Mouse (Mus musculus): ENCODE data around the gene Usp45.
A peak's percentile ranks its signal among the peaks of the same experiment; 100 is the strongest.
"Not testable (repeated sequence)": the region's sequence is repeated elsewhere in the genome, so short reads cannot be mapped to it uniquely, and the experiment has no call there.

The Usp45 gene

GRCm38 (mm10) chr4:21766863-21767304, at the start of gene Usp45, which contains the start of gene Tstd3:
Gene Usp45, plus strand, starts transcription at chr4:21767156.
Gene Tstd3, minus strand, starts transcription at chr4:21767212.
- ATAC-seq (ENCODE audit: insufficient number of reproducible peaks, low FRiP score, low TSS enrichment), result peak; percentile 99

GRCm38 (mm10) chr4:21722752-21723334, 44.1 kb upstream of the Usp45 start:
- ATAC-seq (ENCODE audit: insufficient number of reproducible peaks, low FRiP score, low TSS enrichment), result no peak

GRCm38 (mm10) chr4:21726912-21727614, 39.9 kb upstream of the Usp45 start:
- peak; percentile 83 for ATAC-seq (ENCODE audit: insufficient number of reproducible peaks, low FRiP score, low TSS enrichment)

- peak; percentile 97 for ATAC-seq (ENCODE audit: insufficient number of reproducible peaks, low FRiP score, low TSS enrichment)
Observed at GRCm38 (mm10) chr4:21727615-21728165, 39.3 kb upstream of the Usp45 start, which contains the start of gene Ccnc. Gene Ccnc, plus strand, starts transcription at chr4:21727701.

GRCm38 (mm10) chr4:21739169-21739568, 27.8 kb upstream of the Usp45 start:
- no peak for ATAC-seq (ENCODE audit: insufficient number of reproducible peaks, low FRiP score, low TSS enrichment)

GRCm38 (mm10) chr4:21744142-21744541, 22.8 kb upstream of the Usp45 start:
- ATAC-seq (ENCODE audit: insufficient number of reproducible peaks, low FRiP score, low TSS enrichment), result not testable (repeated sequence)

GRCm38 (mm10) chr4:21745723-21746122, 21.2 kb upstream of the Usp45 start:
- no peak for ATAC-seq (ENCODE audit: insufficient number of reproducible peaks, low FRiP score, low TSS enrichment)

GRCm38 (mm10) chr4:21755123-21755789, 11.7 kb upstream of the Usp45 start:
- ATAC-seq (ENCODE audit: insufficient number of reproducible peaks, low FRiP score, low TSS enrichment), result no peak

- ATAC-seq (ENCODE audit: insufficient number of reproducible peaks, low FRiP score, low TSS enrichment), result no peak
Observed at GRCm38 (mm10) chr4:21758860-21759259, 8.1 kb upstream of the Usp45 start.

GRCm38 (mm10) chr4:21761416-21762160, 5.4 kb upstream of the Usp45 start:
- ATAC-seq (ENCODE audit: insufficient number of reproducible peaks, low FRiP score, low TSS enrichment), result no peak

- no peak for ATAC-seq (ENCODE audit: insufficient number of reproducible peaks, low FRiP score, low TSS enrichment)
Observed at GRCm38 (mm10) chr4:21763827-21764226, 3.1 kb upstream of the Usp45 start.

- peak; percentile 46 for ATAC-seq (ENCODE audit: insufficient number of reproducible peaks, low FRiP score, low TSS enrichment)
Observed at GRCm38 (mm10) chr4:21766171-21766862, 639 bp upstream of the Usp45 start.

GRCm38 (mm10) chr4:21771064-21771463, 4.1 kb downstream of the Usp45 start:
- no peak for ATAC-seq (ENCODE audit: insufficient number of reproducible peaks, low FRiP score, low TSS enrichment)

- ATAC-seq (ENCODE audit: insufficient number of reproducible peaks, low FRiP score, low TSS enrichment), result no peak
Observed at GRCm38 (mm10) chr4:21772306-21772705, 5.3 kb downstream of the Usp45 start.

- ATAC-seq (ENCODE audit: insufficient number of reproducible peaks, low FRiP score, low TSS enrichment), result peak; percentile 95
Observed at GRCm38 (mm10) chr4:21776091-21776945, 9.4 kb downstream of the Usp45 start.

- no peak for ATAC-seq (ENCODE audit: insufficient number of reproducible peaks, low FRiP score, low TSS enrichment)
Observed at GRCm38 (mm10) chr4:21776946-21777265, 9.9 kb downstream of the Usp45 start.

GRCm38 (mm10) chr4:21780816-21781726, 14.1 kb downstream of the Usp45 start:
- no peak for ATAC-seq (ENCODE audit: insufficient number of reproducible peaks, low FRiP score, low TSS enrichment)

GRCm38 (mm10) chr4:21786268-21786667, 19.3 kb downstream of the Usp45 start:
- no peak for ATAC-seq (ENCODE audit: insufficient number of reproducible peaks, low FRiP score, low TSS enrichment)
